Mouse (Mus musculus) T-helper 17 cell (primary cell): ENCODE measurements around the gene Upk3b.
"Not testable (repeated sequence)": the region's sequence is repeated elsewhere in the genome, so short reads cannot be mapped to it uniquely, and the experiment has no call there.

Experiments
- in situ Hi-C, 2 experiments: fragments of 300-600 bp; cut with MboI, MseI; formaldehyde crosslinking; loops; 1 replicate in 1 of 2; 2 replicates in 1 of 2; pipeline ENCODE4 v1.15.1; 2025; ENCODE audit warnings: high pct_unique_total_duplicates in 2 of 2

Upk3b gene

GRCm38 (mm10) chr5:136034868-136035267 lies 3.4 kb upstream of the Upk3b start:
- in situ Hi-C loops = no loop called here

DNA sequence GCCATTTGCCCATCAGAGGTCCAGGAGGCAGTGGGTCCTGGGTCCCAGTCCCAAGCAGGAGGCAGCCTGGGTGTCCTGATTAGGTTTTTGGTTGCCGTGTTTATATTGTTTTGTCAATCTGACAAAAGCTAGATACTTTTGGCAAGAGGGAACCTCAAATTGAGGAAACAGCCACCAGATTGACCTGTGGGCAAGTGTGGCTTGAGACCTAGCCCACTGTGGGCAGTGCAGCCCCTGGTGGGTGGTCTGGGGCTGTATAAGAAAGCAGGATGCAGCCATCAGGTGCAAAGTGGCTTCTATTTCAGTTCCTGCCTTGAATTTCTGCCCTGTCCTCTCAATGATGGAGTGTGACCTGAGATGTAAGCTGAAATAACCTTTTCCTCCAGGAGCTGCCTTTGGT lies 3.0 kb upstream of the Upk3b start:
- in situ Hi-C loops = no loop called here

DNA sequence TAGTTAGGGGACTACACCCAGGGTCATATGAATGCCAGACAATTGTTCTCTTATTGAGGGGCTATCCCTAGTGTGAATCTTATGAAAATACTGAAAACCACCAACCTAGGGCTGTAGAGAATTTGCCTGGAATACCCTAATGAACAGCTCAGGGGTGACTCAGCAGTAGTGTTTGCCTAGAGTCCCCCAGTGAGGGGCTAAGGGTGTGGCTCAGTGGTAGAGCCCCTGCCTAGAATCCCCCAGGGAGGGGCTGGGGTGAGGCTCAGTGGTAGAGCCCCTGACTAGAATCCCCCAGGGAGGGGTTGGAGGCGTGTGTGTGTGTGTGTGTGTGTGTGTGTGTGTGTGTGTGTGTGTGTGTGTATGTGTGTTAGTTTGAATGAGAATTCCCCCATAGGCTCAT lies 1.6 kb upstream of the Upk3b start:
- in situ Hi-C loops = no loop called here

DNA sequence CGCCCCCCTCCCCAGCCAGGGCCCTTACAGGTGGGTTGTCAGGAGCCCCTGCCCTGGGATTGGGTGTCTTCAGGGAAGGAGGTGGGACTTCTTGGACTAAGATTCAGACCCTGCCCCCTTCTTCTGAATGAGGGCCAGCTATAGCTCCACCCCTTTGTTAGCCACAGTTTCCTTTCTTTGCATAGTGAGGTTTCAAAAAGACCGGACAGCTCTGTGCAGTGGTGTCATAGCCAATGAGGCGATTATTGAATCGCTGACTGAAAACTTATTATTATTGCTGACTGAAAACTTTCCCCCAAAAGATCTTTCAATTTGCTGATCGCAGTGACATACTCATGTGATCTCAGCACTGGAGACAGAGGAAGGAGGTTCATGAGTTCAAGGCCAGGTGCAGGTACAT lies 1.9 kb downstream of the Upk3b start:
- in situ Hi-C loops = no loop called here

GRCm38 (mm10) chr5:136041260-136041659 lies 3.0 kb downstream of the Upk3b start:
- in situ Hi-C loops = no loop called here

GRCm38 (mm10) chr5:136041666-136042065 lies 3.4 kb downstream of the Upk3b start:
- in situ Hi-C loops = no loop called here

GRCm38 (mm10) chr5:136044865-136045264 lies 6.6 kb downstream of the Upk3b start:
- in situ Hi-C loops = no loop called here

- in situ Hi-C loops = no loop called here
These were observed 7.1 kb downstream of the Upk3b start for GRCm38 (mm10) chr5:136045408-136045807.

DNA sequence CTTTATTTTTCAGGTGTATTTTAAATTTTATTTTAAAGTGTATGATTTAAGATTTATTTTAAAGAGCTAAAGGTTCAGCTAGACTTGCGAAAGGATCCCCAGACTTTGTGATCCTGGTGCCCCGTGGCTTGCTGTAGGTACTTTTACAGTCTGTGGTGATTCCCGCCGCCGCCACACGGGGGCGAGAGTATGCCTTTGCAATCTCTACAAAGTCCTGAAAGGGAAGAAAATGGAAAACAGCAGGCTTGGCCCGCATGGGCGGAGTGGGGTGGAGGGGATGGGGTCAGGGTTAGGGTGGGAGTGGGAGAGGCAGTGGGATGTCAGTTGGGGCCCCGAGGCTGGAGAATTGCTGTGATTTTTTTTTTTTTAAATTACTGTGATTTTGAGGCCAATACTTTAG lies 7.7 kb downstream of the Upk3b start:
- in situ Hi-C loops = no loop called here

- in situ Hi-C loops = not testable (repeated sequence)
These were observed 10.2 kb downstream of the Upk3b start for GRCm38 (mm10) chr5:136048541-136048940.

- in situ Hi-C loops = no loop called here
These were observed 11.6 kb downstream of the Upk3b start for GRCm38 (mm10) chr5:136049926-136050325.

DNA sequence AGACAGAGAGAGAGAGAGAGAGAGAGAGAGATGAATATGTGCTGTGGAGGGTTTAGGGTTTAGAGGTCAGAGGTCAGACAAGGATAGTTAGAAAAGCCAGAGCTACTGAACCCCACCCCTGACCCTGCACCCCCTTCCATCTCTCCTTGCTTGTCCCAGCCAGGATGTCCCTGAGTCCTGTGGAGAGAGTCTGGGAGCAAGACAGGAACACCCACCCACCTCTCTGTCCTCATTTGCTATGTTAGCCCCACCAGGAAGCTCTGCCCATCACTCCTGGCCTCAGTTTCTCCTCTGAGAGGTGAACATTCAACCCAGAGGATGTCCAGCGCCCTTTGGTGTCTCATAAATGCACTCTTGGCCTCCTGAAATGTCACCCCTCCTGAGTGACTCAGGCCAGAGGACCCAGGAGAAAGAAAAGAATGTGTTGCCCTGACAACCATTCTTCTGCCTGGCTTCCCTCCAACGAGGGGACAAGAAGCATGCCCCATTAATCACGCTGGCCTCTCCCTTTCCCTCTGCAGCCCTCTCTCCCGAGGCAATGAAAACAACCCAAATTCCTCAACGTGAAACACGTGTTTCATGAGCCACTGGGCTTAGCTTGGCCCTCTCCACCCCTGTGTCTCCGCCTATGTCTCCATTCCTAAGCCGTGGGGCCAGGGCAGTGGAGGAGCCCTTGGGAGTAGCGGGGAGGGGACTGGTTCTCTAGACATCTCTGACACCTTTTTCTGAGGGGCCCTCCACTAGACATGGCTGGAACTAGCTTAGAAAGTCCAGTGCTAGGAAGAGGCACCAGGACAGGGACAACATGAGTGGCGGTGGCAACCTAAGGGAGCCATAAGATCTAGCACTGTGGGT lies 13.2 kb downstream of the Upk3b start:
- in situ Hi-C loops = no loop called here

- in situ Hi-C loops = no loop called here
These were observed 14.8 kb downstream of the Upk3b start for GRCm38 (mm10) chr5:136052861-136053655.

GRCm38 (mm10) chr5:136054301-136055077 lies 16.2 kb downstream of the Upk3b start, which contains the start of gene Upk3bl:
Upk3bl (plus strand) TSS chr5:136054492.
- in situ Hi-C loops = no loop called here

GRCm38 (mm10) chr5:136056062-136056461 lies 17.8 kb downstream of the Upk3b start:
- in situ Hi-C loops = no loop called here

DNA sequence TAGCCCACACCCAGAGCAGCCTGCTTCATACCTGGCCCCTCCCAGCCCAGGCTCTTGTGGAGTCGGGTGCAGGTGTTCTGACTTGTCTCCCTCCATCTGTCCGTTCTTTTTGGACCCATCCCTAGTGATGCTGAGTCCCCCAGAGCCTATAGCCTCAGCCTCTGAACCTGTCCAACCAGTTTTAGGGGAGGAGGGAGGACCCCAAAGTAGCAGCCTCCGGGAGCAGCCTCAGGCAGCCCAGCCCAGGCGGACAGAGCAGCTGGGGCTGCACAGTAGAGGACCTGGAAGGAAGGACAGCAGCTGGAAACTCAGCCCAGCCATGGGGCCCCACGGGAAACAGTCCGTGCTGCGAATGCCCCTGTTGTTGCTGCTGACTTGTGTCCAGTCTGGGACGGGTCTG lies 18.8 kb downstream of the Upk3b start:
- in situ Hi-C loops = no loop called here

DNA sequence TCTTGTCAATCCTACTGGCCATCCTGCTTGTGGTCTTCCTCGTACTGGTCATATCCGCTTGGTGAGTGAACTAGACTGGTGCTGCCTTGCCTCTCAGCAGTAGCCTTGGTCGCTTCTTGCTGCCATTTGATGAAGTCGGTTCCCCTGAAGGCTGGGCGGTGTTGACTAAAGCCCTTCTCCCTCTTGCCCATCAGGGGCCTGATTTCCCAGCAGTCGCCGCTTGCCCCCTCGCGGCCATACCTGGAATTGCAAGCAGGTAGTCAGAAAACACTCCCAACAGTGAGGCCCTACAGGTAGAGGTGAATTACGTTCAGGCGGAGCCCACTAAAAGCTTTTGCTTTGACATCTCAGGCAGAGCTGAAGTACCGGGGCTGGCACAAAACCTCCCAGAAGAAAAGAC lies 23.3 kb downstream of the Upk3b start:
- in situ Hi-C loops = loop anchor here in 1 of 2 experiments (5.0 kb wide), 1 partner anchor 84 kb away; no protein-coding TSS in a partner anchor

- in situ Hi-C loops = loop anchor here in 1 of 2 experiments (5.0 kb wide), 1 partner anchor 87 kb away; no protein-coding TSS in a partner anchor
These were observed 25.6 kb downstream of the Upk3b start for GRCm38 (mm10) chr5:136063920-136064319.

GRCm38 (mm10) chr5:136066404-136067148 lies 28.3 kb downstream of the Upk3b start:
- in situ Hi-C loops = not testable (repeated sequence)

DNA sequence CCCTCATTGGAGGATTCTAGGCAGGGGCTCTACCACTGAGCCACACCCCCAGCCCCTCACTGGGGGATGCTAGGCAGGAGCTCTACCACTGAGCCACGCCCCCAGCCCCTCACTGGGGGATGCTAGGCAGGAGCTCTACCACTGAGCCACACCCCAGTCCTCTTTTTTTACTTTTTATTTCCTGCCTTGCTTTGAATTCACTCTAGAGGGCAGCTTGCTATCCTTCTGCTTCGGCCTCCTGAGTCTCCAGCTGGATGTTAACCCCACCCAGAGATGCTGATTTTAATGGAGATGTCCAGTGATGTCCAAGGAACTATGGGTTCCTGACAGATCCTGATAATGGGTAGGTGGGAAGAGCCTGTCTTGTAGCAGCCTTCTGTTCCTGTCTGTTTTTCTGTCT lies 31.1 kb downstream of the Upk3b start:
- in situ Hi-C loops = no loop called here

- in situ Hi-C loops = no loop called here
These were observed 34.8 kb downstream of the Upk3b start for GRCm38 (mm10) chr5:136073051-136073450.
